Mouse (Mus musculus): ENCODE measurements at regions not wholly inside any gene's neighbourhood (a gene's known extent, or its start where the extent isn't known, plus 50 kb on each side); places are given as distances from the start of the nearest gene placed in this dataset.
"Not testable (repeated sequence)": the region's sequence is repeated elsewhere in the genome, so short reads cannot be mapped to it uniquely, and the experiment has no call there.

- not testable (repeated sequence) for DNase-seq
These were observed 1137.7 kb upstream of the Zfp386 start for GRCm38 (mm10) chr12:114909799-114910198.

- not testable (repeated sequence) for DNase-seq
These were observed 1133.1 kb upstream of the Zfp386 start for GRCm38 (mm10) chr12:114914406-114914805.

- no peak for DNase-seq
These were observed 1119.8 kb upstream of the Zfp386 start for GRCm38 (mm10) chr12:114927691-114928090.

GRCm38 (mm10) chr12:114932158-114932557 is 1115.4 kb upstream of the Zfp386 start:
- no peak for DNase-seq

GRCm38 (mm10) chr12:114932669-114933068 is 1114.9 kb upstream of the Zfp386 start:
- no peak for DNase-seq

- DNase-seq, result not testable (repeated sequence)
These were observed 1110.7 kb upstream of the Zfp386 start for GRCm38 (mm10) chr12:114936865-114937264.

- DNase-seq, result no peak
These were observed 1107.9 kb upstream of the Zfp386 start for GRCm38 (mm10) chr12:114939576-114939975.

- no peak for DNase-seq
These were observed 1085.4 kb upstream of the Zfp386 start for GRCm38 (mm10) chr12:114962105-114962504.

GRCm38 (mm10) chr12:114964251-114964650 is 1083.3 kb upstream of the Zfp386 start:
- not testable (repeated sequence) for DNase-seq

- no peak for DNase-seq
These were observed 1065.9 kb upstream of the Zfp386 start for GRCm38 (mm10) chr12:114981476-114982136.

- DNase-seq, result no peak
These were observed 1056.6 kb upstream of the Zfp386 start for GRCm38 (mm10) chr12:114990916-114991315.

- DNase-seq, result no peak
These were observed 1050.7 kb upstream of the Zfp386 start for GRCm38 (mm10) chr12:114996817-114997216.

- DNase-seq, result no peak
These were observed 1044.4 kb upstream of the Zfp386 start for GRCm38 (mm10) chr12:115003118-115003517.

GRCm38 (mm10) chr12:115008434-115008833 is 1039.1 kb upstream of the Zfp386 start:
- no peak for DNase-seq

GRCm38 (mm10) chr12:115012751-115013150 is 1034.8 kb upstream of the Zfp386 start:
- DNase-seq, result no peak

- no peak for DNase-seq
These were observed 1023.8 kb upstream of the Zfp386 start for GRCm38 (mm10) chr12:115023742-115024141.

GRCm38 (mm10) chr12:115034438-115035129 is 1012.9 kb upstream of the Zfp386 start:
- no peak for DNase-seq

GRCm38 (mm10) chr12:115055080-115055479 is 992.4 kb upstream of the Zfp386 start:
- DNase-seq, result no peak

- not testable (repeated sequence) for DNase-seq
These were observed 987.6 kb upstream of the Zfp386 start for GRCm38 (mm10) chr12:115059954-115060353.

- no peak for DNase-seq
These were observed 980.3 kb upstream of the Zfp386 start for GRCm38 (mm10) chr12:115067251-115067650.

GRCm38 (mm10) chr12:115091460-115091859 is 956.1 kb upstream of the Zfp386 start:
- not testable (repeated sequence) for DNase-seq

GRCm38 (mm10) chr12:115109742-115110141 is 937.8 kb upstream of the Zfp386 start:
- DNase-seq, result no peak

GRCm38 (mm10) chr12:115119134-115119826 is 928.2 kb upstream of the Zfp386 start:
- not testable (repeated sequence) for DNase-seq

GRCm38 (mm10) chr12:115121259-115121658 is 926.3 kb upstream of the Zfp386 start:
- no peak for DNase-seq
